Mouse (Mus musculus): Measurements from ENCODE around the gene Acsbg1. TPM values are rescaled to one million over a fixed set of nuclear protein-coding genes. Genes with fewer than 3 reads are reported as not detected.
A peak's percentile ranks its signal among the peaks of the same experiment; 100 is the strongest.

Acsbg1 gene
- polyA plus RNA-seq, 1 experiment from 2014 or later, result 0.20 TPM

DNA sequence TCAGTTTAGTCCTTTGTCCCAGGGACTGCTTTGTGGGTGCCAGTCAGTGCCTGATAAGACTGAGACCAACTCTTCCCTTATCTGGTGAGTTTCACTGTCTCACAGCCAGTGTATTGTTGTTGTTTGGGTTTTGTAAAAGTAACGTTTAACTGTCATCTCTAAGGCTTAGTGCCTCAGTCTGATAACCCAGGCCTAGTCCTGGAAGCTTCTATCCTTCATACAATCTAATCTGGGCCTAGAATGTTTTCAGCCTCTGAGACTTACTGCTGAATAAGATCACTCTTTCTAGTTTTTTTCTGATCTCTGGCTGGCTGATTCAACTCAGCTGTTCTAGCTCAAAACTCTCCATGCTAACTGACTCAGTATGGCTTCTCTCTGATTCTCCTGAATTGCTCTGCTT, 78.0 kb downstream of the Acsbg1 start:
- 28% methylated on average over 1 of the region's 1 CpGs for WGBS
- no peak overlapping the region for H3K4me2 ChIP-seq
- H3K4me3 ChIP-seq, result no peak overlapping the region
- ATAC-seq (ENCODE audit: insufficient number of reproducible peaks, low FRiP score), result no peak
- H3K4me1 ChIP-seq (replicated peaks), result peaks cover 11% of the 10 kb centered on the region
- H3K36me3 ChIP-seq, result no peaks in the 10 kb centered on the region
- H3K27me3 ChIP-seq (replicated peaks), result no peaks in the 10 kb centered on the region
- no peak overlapping the region for H3K9ac ChIP-seq
- H3K9me3 ChIP-seq (replicated peaks), result no peaks in the 10 kb centered on the region
- H3K27ac ChIP-seq (ENCODE audit: poor library complexity, severe bottlenecking), result no peak overlapping the region

DNA sequence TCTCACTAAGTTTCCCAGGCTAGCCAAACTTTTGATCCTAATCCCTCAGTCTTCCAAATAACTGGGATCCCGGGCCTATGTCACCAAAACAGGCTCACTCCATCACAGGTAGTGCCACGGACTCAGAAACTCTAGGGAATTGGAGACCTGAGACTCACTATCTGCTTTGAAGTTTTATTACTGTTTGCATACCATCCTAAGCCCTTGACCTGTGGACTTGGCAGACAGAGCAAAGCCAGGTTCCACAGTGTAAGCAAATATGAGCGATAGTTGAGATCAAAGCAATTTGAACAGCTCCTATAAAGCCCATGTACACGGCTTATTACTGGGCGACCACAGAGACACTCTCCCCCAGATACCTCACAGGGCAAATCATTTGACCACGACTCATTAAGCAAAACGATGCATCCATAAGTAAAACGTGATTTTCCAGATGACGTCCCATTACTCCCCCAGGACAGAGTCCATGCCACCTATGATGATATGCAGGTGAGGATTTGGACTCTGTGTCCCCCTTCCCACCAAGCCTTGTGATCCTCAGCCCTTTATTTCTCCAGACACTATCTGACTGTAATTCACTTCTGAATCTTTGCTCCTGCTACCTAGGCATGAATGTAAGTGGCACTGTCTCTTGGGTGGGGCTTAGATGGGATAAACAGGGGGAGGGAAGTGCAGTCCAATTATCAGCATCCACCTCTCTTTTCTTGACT, 90.4 kb downstream of the Acsbg1 start:
- Histone ChIP-seq H3K4me2 (no peak overlapping the region), H3K27me3 (replicated peaks) (no peaks in the 10 kb centered on the region), H3K4me3 (no peak overlapping the region), H3K4me1 (replicated peaks) (no peaks in the 10 kb centered on the region), H3K9me3 (replicated peaks) (no peaks in the 10 kb centered on the region), H3K9ac (no peak overlapping the region), H3K27ac (ENCODE audit: poor library complexity, severe bottlenecking) (no peak overlapping the region), H3K36me3 (no peaks in the 10 kb centered on the region)
- 77% methylated on average over 9 of the region's 9 CpGs for WGBS
- no peak for ATAC-seq (ENCODE audit: insufficient number of reproducible peaks, low FRiP score)

DNA sequence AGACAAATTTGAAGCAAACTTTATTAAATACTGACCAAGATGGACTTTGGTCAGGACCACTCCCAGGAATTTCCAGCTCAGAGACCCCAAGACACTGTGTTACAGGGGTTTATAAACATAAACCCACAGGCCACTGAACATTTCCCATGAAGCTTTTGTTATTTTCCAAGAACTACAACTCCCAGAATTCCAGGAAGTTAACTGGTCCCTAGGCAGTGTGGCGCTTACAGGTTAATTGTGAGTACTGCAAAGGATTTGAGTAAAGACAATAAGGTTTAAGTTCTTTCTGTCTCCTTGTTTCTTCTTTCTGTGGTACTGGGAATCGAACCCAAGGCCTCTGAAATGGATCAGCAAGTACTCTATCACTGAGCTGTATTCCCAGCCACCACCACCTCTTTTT, 92.9 kb downstream of the Acsbg1 start:
- Histone ChIP-seq H3K36me3 (no peaks in the 10 kb centered on the region), H3K9ac (no peak overlapping the region), H3K27me3 (replicated peaks) (no peaks in the 10 kb centered on the region), H3K9me3 (replicated peaks) (no peaks in the 10 kb centered on the region), H3K4me3 (no peak overlapping the region), H3K27ac (ENCODE audit: poor library complexity, severe bottlenecking) (no peak overlapping the region), H3K4me1 (replicated peaks) (no peaks in the 10 kb centered on the region), H3K4me2 (no peak overlapping the region)
- ATAC-seq (ENCODE audit: insufficient number of reproducible peaks, low FRiP score), result no peak
- 28% methylated on average over 2 of the region's 2 CpGs for WGBS

DNA sequence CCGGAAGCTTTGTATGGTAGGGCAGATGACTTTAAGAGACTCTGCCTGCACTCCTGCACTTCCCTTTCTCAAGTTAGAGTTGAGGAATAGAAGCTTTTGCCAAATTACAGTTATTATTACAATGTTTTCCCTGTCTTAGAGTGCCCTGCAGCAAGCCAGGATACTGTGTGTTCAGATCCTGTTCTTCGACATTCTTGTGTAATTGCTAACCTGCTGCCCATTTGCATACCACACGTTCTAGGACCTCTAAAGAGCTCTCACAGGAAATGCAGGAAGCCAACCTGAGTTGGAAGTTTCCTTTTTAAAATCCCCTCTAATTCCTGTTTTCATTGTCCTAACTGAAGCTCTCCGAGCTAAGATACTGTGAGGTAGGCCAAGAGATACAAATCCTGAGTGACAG, 94.7 kb downstream of the Acsbg1 start:
- no peak overlapping the region for H3K9ac ChIP-seq
- ATAC-seq (ENCODE audit: insufficient number of reproducible peaks, low FRiP score), result no peak
- no peaks in the 10 kb centered on the region for H3K9me3 ChIP-seq (replicated peaks)
- H3K27me3 ChIP-seq (replicated peaks), result no peaks in the 10 kb centered on the region
- no peaks in the 10 kb centered on the region for H3K36me3 ChIP-seq
- no peak overlapping the region for H3K27ac ChIP-seq (ENCODE audit: poor library complexity, severe bottlenecking)
- 48% methylated on average over 4 of the region's 4 CpGs for WGBS
- H3K4me1 ChIP-seq (replicated peaks), result no peaks in the 10 kb centered on the region
- no peak overlapping the region for H3K4me3 ChIP-seq
- no peak overlapping the region for H3K4me2 ChIP-seq

DNA sequence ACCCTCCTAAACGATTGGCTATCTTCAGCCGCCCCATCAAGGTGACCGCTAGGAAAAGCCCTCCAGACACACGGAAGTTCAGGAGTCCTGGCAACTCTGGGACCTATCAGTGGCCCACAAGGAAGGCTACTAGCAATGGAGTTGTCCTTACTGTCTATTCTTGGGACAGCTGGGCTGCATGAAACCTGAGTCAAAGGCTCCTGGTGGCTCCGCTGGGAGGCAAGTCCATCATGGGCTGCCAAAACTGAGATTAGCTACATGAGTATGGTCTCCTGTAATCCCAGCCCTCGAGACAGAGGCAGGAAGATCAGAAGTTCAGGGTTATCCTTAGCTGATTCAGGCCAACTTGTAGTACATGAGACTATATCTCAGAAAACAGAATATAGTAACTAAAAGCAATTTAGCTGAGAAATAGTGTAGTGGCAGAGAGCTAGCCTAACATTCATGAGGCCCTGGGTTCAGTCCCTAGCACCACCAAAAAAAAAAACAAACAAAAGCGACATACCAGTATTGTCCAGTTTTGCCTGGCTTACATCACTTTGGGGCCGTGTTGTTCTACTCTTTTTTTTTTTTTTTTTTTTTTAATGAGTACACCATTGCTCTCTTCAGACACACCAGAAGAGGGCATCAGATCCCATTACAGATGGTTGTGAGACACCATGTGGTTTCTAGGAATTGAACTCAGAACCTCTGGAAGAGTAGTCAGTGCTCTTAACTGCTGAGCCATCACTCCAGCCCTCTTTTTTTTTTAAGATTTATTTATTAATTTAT, 100.7 kb downstream of the Acsbg1 start:
- Histone ChIP-seq H3K4me1 (replicated peaks) (peaks cover 4% of the 10 kb centered on the region; the same call in 1 of the 2 replicates), H3K4me3 (no peak overlapping the region), H3K36me3 (no peaks in the 10 kb centered on the region), H3K27me3 (replicated peaks) (peaks cover 17% of the 10 kb centered on the region), H3K9ac (no peak overlapping the region), H3K27ac (ENCODE audit: poor library complexity, severe bottlenecking) (no peak overlapping the region), H3K9me3 (replicated peaks) (no peaks in the 10 kb centered on the region), H3K4me2 (no peak overlapping the region)
- WGBS, result 83% methylated on average over 8 of the region's 8 CpGs
- ATAC-seq (ENCODE audit: insufficient number of reproducible peaks, low FRiP score), result no peak

DNA sequence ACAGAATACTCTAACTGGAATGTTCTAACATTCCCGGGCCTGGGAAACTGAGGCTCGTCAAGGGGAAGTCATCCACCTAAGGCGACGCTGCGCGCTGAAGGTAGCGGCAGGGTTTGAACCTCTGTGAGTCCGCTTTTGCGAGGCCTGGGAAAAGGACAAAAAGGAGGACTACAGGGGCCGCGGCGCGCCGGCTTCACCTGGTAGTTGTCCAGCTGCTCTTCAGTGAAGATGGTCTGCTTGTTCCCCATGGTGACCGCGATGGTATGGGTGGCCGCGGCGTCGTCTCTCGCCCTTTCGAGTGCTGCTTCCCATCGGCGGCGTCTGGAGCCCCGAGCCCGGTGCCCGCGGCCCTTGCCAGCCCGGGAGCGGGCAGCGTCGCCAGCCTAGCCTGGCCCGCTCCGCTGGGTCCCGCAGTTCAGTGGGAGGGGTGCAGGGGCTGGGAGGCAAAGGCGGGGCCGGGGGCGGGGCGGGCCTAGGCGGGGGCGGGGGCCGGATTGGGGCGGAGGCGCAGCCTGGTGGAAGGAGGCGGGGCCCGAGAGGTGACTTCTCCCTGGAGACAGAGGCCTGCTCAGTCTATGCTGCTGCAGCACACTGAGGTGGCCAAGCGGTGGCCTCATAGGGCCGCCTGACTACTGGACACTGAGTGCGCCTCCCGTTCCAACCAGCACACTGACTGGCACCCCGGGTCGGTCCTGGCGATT, 101.7 kb downstream of the Acsbg1 start, which contains the start of gene Cib2:
Gene Cib2 (minus strand): TSS at position 448 of the 701 bp plus-strand sequence.
- peaks cover 4% of the 10 kb centered on the region; the same call in 1 of the 2 replicates for H3K4me1 ChIP-seq (replicated peaks)
- WGBS, result 2% methylated on average over 51 of the region's 54 CpGs
- no peak within 1 kb of the TSS for H3K27ac ChIP-seq (ENCODE audit: poor library complexity, severe bottlenecking)
- peak within 1 kb of the TSS; percentile 47 for H3K9ac ChIP-seq
- peak; percentile 95 for ATAC-seq (ENCODE audit: insufficient number of reproducible peaks, low FRiP score)
- peak within 1 kb of the TSS; percentile 53 for H3K4me3 ChIP-seq
- H3K36me3 ChIP-seq, result no peaks in the 10 kb centered on the region
- H3K4me2 ChIP-seq, result peak within 1 kb of the TSS; percentile 84
- no peaks in the 10 kb centered on the region for H3K9me3 ChIP-seq (replicated peaks)
- peaks cover 21% of the 10 kb centered on the region for H3K27me3 ChIP-seq (replicated peaks)

DNA sequence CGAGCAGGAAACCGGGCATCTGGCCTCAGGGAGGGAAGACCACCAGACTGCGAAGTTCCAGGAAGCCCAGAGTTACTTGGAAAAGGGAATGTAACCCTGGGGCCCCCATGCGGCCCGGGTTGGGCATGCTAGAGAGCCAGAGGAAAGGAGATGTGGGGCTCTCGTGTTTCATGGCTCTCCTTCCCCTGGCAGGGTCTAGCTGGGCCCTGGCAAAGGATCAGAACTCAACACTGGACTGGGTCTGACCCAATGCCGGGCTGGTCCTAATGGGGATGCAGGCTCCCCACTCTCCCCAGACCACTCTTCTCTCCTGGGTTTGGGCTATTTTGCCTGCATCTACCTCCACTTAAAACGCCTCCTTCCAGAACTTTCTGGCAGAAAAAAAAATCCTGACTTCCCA, 102.9 kb downstream of the Acsbg1 start:
- no peak overlapping the region for H3K4me2 ChIP-seq
- H3K4me1 ChIP-seq (replicated peaks), result peaks cover 4% of the 10 kb centered on the region; the same call in 1 of the 2 replicates
- no peak overlapping the region for H3K4me3 ChIP-seq
- H3K27ac ChIP-seq (ENCODE audit: poor library complexity, severe bottlenecking), result no peak overlapping the region
- WGBS, result 66% methylated on average over 8 of the region's 8 CpGs
- peaks cover 21% of the 10 kb centered on the region for H3K27me3 ChIP-seq (replicated peaks)
- no peak for ATAC-seq (ENCODE audit: insufficient number of reproducible peaks, low FRiP score)
- no peak overlapping the region for H3K9ac ChIP-seq
- no peaks in the 10 kb centered on the region for H3K9me3 ChIP-seq (replicated peaks)
- H3K36me3 ChIP-seq, result no peaks in the 10 kb centered on the region

DNA sequence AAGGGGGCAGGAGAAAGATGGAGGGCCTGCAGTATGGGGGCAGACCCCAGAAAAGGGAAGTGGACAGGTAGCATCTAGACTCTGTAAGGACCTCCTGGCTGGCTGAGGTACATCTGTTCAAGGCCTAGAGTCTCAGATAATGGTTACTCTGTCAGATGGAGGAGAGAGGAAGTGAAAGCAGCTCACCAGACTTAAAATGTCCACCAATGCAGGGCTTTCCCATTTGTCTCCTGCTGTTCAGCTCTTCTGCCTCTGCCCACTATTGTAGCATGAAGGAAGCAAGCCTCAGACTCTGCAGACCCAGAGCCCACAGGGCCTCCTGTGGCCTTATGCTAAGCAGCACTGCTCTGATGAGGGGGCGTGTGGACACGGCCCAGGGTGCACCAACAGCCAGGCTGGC, 106.6 kb downstream of the Acsbg1 start:
- no peak overlapping the region for H3K27ac ChIP-seq (ENCODE audit: poor library complexity, severe bottlenecking)
- 67% methylated on average over 2 of the region's 2 CpGs for WGBS
- no peaks in the 10 kb centered on the region for H3K9me3 ChIP-seq (replicated peaks)
- peaks cover 21% of the 10 kb centered on the region for H3K27me3 ChIP-seq (replicated peaks)
- H3K4me3 ChIP-seq, result no peak overlapping the region
- no peak for ATAC-seq (ENCODE audit: insufficient number of reproducible peaks, low FRiP score)
- peaks cover 4% of the 10 kb centered on the region; the same call in 1 of the 2 replicates for H3K4me1 ChIP-seq (replicated peaks)
- no peaks in the 10 kb centered on the region for H3K36me3 ChIP-seq
- no peak overlapping the region for H3K9ac ChIP-seq
- H3K4me2 ChIP-seq, result no peak overlapping the region

Small RNAs within 50 kb of the gene (microRNA-seq; reads per million reads assigned to microRNA genes)
- gene Mir5710, result not detected

Other genes starting within 250 kb of the Acsbg1 start
- 7.7 TPM in 2 replicates for gene Dmxl2, start 160.2 kb downstream of the Acsbg1 start, polyA plus RNA-seq (2016; fragmentation: Nextera tagmentation; extraction: Ambion mirVana)
- not detected in 2 replicates for gene Sh2d7, start 122.9 kb downstream of the Acsbg1 start, polyA plus RNA-seq (2016; fragmentation: Nextera tagmentation; extraction: Ambion mirVana)
- gene Cib2, start 101.7 kb downstream of the Acsbg1 start, polyA plus RNA-seq (2016; fragmentation: Nextera tagmentation; extraction: Ambion mirVana), result 4.1 and 4.9 TPM in 2 replicates
- 457 and 462 TPM in 2 replicates for gene Idh3a, start 75.5 kb downstream of the Acsbg1 start, polyA plus RNA-seq (2016; fragmentation: Nextera tagmentation; extraction: Ambion mirVana)
- 29.0 and 31.1 TPM in 2 replicates for gene Dnaja4, start 37.0 kb upstream of the Acsbg1 start, polyA plus RNA-seq (2016; fragmentation: Nextera tagmentation; extraction: Ambion mirVana)
- 99.5 and 101 TPM in 2 replicates for gene Wdr61, start 72.6 kb upstream of the Acsbg1 start, polyA plus RNA-seq (2016; fragmentation: Nextera tagmentation; extraction: Ambion mirVana)
- gene Crabp1, start 102.9 kb upstream of the Acsbg1 start, polyA plus RNA-seq (2016; fragmentation: Nextera tagmentation; extraction: Ambion mirVana), result 21.4 and 24.5 TPM in 2 replicates
- 36.0 and 37.1 TPM in 2 replicates for gene Ireb2, start 201.9 kb upstream of the Acsbg1 start, polyA plus RNA-seq (2016; fragmentation: Nextera tagmentation; extraction: Ambion mirVana)